Mouse (Mus musculus): ENCODE results near the gene Cog2. TPM values are rescaled to one million over a fixed set of nuclear protein-coding genes. Genes with fewer than 3 reads are reported as not detected.

Gene Cog2
- 10.4 and 14.3 TPM in 2 replicates for polyA plus RNA-seq (2012; ENCODE audit: insufficient read depth, low replicate concordance)

DNA sequence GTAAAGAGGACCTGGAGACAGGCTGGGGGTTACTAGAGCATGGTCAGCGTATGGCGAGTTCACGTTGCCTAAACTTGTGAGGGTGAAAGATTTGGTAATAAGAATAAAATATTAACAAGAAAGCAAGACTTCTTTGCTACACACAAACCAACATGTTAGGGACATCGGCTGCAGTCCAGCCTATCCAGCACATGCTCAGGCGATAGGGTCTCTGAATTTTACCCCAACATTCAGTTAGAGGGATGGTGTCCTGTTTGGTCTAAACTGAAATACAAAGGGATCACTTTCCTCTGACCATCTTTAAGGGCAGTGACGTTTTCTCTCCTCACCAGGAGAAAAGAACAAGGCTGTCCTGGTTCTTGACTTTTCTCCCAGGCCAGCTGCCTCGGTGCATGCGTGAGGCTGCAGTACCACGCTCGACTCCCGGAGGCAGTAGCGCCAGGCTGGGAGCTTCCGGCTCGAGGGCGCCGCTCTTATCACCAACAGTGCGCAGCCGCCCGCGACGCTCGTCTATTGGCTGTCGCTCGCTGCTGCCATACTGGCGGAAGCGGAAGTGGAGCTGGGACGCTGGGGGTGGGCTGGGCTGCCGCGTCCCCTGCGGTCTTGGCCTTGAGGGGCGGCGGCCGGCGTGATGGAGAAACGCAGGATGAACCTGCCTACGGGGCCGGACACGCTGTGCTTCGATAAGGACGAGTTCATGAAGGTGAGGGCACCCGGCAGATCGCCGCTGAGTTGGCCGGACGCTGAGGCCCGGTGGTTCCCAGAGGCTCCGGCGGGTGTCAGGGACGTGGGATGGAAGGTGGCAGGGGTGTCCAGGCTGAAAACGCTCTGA is at the start of gene Cog2:
Gene Cog2, plus strand, starts transcription at position 519 of the 832 bp plus-strand sequence.
- peaks cover 1% of the 10 kb centered on the region for H3K27me3 ChIP-seq (replicated peaks)
- peaks cover 32% of the 10 kb centered on the region for H3K36me3 ChIP-seq (replicated peaks; ENCODE audit: low read length)
- TF ChIP-seq FLI1 (IDR thresholded peaks at IDR 0.05; ENCODE audit: low read length) (peak; percentile 68; the same call in 1 of the 2 replicates), GATA1 (IDR thresholded peaks at IDR 0.05; ENCODE audit: borderline replicate concordance, low read length) (no peak)
- H3K4me1 ChIP-seq: peaks cover 71% of the 10 kb centered on the region
- peaks cover 10% of the 10 kb centered on the region for H3K9me3 ChIP-seq
- H3K4me3 ChIP-seq (replicated peaks): peak within 1 kb of the TSS; percentile 98

DNA sequence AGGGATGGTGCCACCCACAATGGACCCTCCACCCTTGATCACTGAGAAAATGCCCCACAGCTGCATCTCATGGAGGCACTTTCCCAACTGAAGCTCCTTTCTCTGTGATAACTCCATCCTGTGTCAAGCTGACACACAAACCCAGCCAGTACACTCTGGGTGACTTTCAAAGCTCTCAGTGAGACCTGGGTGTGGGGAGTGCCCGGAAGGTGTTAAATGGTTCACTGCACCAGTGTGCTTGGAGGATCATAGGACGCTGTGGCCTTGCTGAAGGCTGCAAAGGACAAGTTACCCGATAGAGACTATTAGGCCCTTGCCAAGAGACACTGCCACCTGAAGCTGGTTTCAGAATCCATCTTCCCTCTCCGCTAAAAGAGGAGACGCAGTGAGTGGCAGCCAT is 44.9 kb upstream of the Cog2 start:
- Histone ChIP-seq H3K4me1 (no peaks in the 10 kb centered on the region), H3K36me3 (replicated peaks; ENCODE audit: low read length) (no peaks in the 10 kb centered on the region), H3K27me3 (replicated peaks) (peaks cover 51% of the 10 kb centered on the region), H3K9me3 (no peaks in the 10 kb centered on the region), H3K4me3 (replicated peaks) (no peak overlapping the region)
- TF ChIP-seq GATA1 (IDR thresholded peaks at IDR 0.05; ENCODE audit: borderline replicate concordance, low read length) (no peak), FLI1 (IDR thresholded peaks at IDR 0.05; ENCODE audit: low read length) (no peak)

DNA sequence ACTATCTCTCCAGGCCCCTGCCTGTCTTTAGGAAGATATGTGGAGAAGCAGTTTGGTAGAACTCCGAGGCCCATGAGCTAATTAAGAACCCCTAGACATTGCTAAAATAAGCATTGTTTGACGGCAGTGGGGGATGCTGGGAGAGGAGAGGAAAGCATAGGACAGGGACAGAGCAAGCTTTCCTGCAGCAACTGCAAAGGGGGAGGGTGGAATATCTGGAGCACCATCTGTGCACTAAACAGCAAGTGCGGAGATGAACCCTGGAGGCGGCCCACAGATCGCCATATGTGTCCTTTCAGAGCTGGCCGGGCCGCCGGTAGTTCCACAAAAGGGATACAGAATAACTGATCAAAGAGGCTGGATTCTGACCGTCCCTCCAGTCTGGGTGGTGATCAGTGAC is 43.9 kb upstream of the Cog2 start:
- Histone ChIP-seq H3K4me3 (replicated peaks) (no peak overlapping the region), H3K4me1 (no peaks in the 10 kb centered on the region), H3K27me3 (replicated peaks) (peaks cover 50% of the 10 kb centered on the region), H3K9me3 (no peaks in the 10 kb centered on the region), H3K36me3 (replicated peaks; ENCODE audit: low read length) (no peaks in the 10 kb centered on the region)
- no peak for TF ChIP-seq FLI1 (IDR thresholded peaks at IDR 0.05; ENCODE audit: low read length)
- TF ChIP-seq GATA1 (IDR thresholded peaks at IDR 0.05; ENCODE audit: borderline replicate concordance, low read length): no peak

DNA sequence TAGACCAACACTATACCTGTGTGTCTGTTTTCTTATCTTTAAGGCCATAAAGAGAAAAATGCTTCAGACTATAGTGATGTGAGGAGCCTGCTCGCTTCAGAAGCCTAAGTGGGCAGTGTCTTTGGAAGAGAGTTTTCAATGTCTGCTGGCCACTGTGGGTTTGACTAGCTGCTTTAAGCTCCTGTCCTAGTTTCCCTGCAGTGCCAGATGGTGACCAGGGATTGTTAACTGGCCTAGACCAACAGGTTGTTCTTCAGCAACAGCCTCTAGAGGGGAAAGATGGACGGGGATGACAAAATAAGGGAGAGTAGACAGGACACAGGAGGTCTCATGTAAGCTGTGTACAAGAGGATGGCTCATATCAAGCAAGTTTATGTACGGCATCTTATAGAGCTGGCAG is 41.3 kb upstream of the Cog2 start:
- TF ChIP-seq GATA1 (IDR thresholded peaks at IDR 0.05; ENCODE audit: borderline replicate concordance, low read length) (no peak), FLI1 (IDR thresholded peaks at IDR 0.05; ENCODE audit: low read length) (no peak)
- no peaks in the 10 kb centered on the region; the same call in 1 of the 2 replicates for H3K4me1 ChIP-seq
- H3K27me3 ChIP-seq (replicated peaks): peaks cover 33% of the 10 kb centered on the region

DNA sequence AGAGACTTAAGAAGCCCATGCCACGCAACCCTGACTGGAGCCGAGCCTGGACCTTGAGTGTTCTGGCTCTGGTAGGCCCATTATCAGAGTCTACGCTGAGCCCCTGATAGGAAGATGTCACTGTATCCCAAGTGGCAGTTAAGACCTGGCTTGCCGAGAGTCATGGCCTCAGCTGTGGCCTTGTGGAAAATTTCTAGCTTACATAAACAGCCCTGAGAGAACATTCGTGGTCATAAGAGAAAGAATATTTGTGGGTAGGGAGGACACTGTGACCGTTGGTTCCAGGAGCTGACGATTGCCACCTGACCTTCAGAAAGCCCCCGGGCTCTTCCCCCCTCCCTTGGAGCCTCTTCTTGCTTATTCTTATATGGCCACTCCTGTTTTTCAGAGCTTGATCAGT is 40.2 kb upstream of the Cog2 start:
- Histone ChIP-seq H3K27me3 (replicated peaks) (peaks cover 25% of the 10 kb centered on the region), H3K9me3 (peaks cover 13% of the 10 kb centered on the region), H3K4me3 (replicated peaks) (no peak overlapping the region), H3K4me1 (no peaks in the 10 kb centered on the region; the same call in 1 of the 2 replicates), H3K36me3 (replicated peaks; ENCODE audit: low read length) (no peaks in the 10 kb centered on the region)
- TF ChIP-seq GATA1 (IDR thresholded peaks at IDR 0.05; ENCODE audit: borderline replicate concordance, low read length): no peak
- TF ChIP-seq FLI1 (IDR thresholded peaks at IDR 0.05; ENCODE audit: low read length): no peak

More for the DNA sequence above, 41.3 kb upstream of the Cog2 start:
- Histone ChIP-seq H3K36me3 (replicated peaks; ENCODE audit: low read length) (no peaks in the 10 kb centered on the region), H3K4me3 (replicated peaks) (no peak overlapping the region), H3K9me3 (peaks cover 13% of the 10 kb centered on the region)

DNA sequence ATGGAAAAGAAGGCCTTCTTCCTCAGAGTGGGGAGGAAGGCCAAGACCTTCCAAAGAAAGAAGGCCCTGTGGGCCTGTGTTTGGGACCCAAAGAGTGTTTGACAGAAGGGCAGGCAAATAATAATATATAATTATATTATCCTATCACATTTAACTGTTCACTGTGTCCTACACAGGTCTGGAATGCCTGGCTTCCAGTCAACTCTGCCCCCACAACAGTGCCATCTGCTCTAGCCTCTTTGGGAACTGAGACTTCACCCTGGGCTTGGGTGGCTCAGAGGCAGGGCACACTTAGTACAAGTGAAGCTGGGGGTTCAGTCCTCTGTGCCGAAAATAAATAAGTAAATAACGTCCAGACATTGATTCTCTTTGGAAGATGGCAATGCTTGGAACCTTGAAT is 37.8 kb upstream of the Cog2 start:
- Histone ChIP-seq H3K9me3 (peaks cover 13% of the 10 kb centered on the region), H3K4me1 (no peaks in the 10 kb centered on the region; the same call in 1 of the 2 replicates), H3K36me3 (replicated peaks; ENCODE audit: low read length) (no peaks in the 10 kb centered on the region), H3K27me3 (replicated peaks) (peaks cover 20% of the 10 kb centered on the region), H3K4me3 (replicated peaks) (no peak overlapping the region)
- TF ChIP-seq FLI1 (IDR thresholded peaks at IDR 0.05; ENCODE audit: low read length): no peak
- no peak for TF ChIP-seq GATA1 (IDR thresholded peaks at IDR 0.05; ENCODE audit: borderline replicate concordance, low read length)

DNA sequence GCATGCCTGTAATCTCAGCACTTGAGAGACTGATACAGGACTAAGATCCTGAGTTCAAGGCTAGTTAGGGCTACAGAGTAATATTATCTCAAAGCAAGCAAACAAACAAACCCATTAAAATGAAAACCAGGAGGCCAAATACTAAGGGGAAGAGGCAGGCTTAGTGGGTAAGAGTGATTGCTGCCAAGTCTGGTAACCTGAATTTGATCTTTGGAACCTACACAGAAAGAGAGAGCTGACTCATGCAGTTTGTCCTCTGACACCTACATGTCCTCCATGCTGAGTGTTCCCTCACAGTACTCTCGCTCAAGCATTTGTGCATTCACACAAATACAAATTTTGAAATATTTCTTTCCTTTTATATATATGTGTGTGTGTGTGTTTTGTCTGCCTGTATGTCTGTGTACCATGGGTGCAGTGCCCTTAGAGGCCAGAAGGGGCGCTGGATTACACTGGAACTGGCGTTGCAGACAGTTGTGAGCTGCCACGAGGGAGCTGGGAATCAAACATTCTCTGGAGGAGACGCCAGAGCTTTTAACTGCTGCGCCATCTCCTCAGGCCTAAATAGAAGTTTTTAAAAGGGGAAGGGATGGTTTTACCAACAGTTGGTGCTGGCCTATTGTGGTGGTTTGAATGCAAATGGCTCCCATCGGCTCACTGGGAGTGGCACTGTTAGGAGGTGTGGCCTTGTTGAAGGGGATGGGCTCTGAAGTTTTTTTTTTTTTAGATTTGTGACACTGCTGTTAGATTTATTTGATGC is 37.0 kb upstream of the Cog2 start:
- H3K9me3 ChIP-seq: peaks cover 13% of the 10 kb centered on the region
- H3K4me3 ChIP-seq (replicated peaks): no peak overlapping the region
- no peaks in the 10 kb centered on the region for H3K36me3 ChIP-seq (replicated peaks; ENCODE audit: low read length)
- H3K4me1 ChIP-seq: no peaks in the 10 kb centered on the region; the same call in 1 of the 2 replicates
- peaks cover 20% of the 10 kb centered on the region for H3K27me3 ChIP-seq (replicated peaks)
- no peak for TF ChIP-seq FLI1 (IDR thresholded peaks at IDR 0.05; ENCODE audit: low read length)
- no peak for TF ChIP-seq GATA1 (IDR thresholded peaks at IDR 0.05; ENCODE audit: borderline replicate concordance, low read length)

DNA sequence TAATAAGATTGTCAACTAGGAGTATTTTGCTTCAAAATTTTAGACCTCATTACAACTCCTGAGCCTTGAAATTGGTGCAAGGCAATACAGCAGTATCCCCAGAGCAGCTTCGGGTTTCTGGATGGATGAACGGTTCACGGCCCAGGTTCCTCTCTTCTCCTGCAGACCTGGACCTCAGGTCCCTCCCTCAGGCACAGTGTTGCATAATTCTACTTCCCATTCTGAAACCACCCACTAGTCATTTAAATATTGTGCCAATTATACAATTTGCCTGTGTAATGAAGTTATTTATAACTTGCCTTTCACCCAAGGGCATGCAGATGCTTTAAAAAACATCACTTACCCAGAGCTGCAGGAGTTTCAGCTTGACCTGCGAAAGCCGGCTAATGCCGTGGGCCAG is 31.3 kb upstream of the Cog2 start:
- H3K27me3 ChIP-seq (replicated peaks): peaks cover 31% of the 10 kb centered on the region
- H3K36me3 ChIP-seq (replicated peaks; ENCODE audit: low read length): no peaks in the 10 kb centered on the region
- no peaks in the 10 kb centered on the region for H3K4me1 ChIP-seq
- H3K4me3 ChIP-seq (replicated peaks): no peak overlapping the region
- TF ChIP-seq GATA1 (IDR thresholded peaks at IDR 0.05; ENCODE audit: borderline replicate concordance, low read length) (no peak), FLI1 (IDR thresholded peaks at IDR 0.05; ENCODE audit: low read length) (no peak)
- peaks cover 21% of the 10 kb centered on the region for H3K9me3 ChIP-seq

DNA sequence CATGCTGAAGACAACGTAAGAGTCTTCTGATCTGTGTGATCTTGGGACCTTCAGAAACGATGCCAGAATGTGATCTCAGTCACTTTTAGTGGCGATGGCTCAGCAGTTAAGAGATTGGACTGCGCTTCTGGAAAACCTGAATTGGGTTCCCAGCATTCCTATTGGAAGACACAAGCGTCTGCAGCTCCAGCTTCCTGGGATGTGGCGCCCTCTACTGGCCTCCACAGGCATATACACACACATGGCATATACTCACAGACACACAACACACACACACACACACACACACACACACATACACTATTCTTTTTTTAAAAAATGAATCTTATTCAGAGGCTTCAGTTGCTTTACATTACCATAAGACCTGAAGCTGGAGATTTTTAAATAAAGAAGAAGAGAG is 30.8 kb upstream of the Cog2 start:
- H3K4me1 ChIP-seq: no peaks in the 10 kb centered on the region
- TF ChIP-seq GATA1 (IDR thresholded peaks at IDR 0.05; ENCODE audit: borderline replicate concordance, low read length) (no peak), FLI1 (IDR thresholded peaks at IDR 0.05; ENCODE audit: low read length) (no peak)
- H3K9me3 ChIP-seq: peaks cover 21% of the 10 kb centered on the region
- H3K4me3 ChIP-seq (replicated peaks): no peak overlapping the region
- H3K27me3 ChIP-seq (replicated peaks): peaks cover 34% of the 10 kb centered on the region
- H3K36me3 ChIP-seq (replicated peaks; ENCODE audit: low read length): no peaks in the 10 kb centered on the region

DNA sequence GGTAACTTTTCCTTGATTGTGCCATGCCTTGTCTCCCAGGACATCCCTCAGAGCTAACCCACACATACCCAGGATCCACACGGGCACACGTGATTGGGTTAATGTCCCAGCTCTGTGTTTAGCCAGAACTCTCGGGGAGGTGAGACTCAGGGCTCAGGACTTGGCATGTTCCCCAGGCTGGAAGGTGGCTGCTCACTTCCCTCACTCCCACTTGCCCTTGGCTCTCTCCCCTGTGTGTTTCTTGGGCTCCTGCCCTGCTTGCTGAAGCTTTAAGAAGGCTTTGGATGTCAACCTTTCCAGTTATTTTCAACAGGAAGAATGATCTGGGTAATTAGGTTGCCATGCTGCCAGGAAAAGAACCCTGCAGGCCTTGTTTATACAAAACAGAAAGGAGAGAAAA is 26.2 kb upstream of the Cog2 start:
- Histone ChIP-seq H3K36me3 (replicated peaks; ENCODE audit: low read length) (no peaks in the 10 kb centered on the region), H3K9me3 (peaks cover 21% of the 10 kb centered on the region), H3K4me3 (replicated peaks) (no peak overlapping the region), H3K27me3 (replicated peaks) (peaks cover 26% of the 10 kb centered on the region), H3K4me1 (peaks cover 9% of the 10 kb centered on the region)
- no peak for TF ChIP-seq FLI1 (IDR thresholded peaks at IDR 0.05; ENCODE audit: low read length)
- TF ChIP-seq GATA1 (IDR thresholded peaks at IDR 0.05; ENCODE audit: borderline replicate concordance, low read length): no peak
